Mouse (Mus musculus): ENCODE measurements at regions not wholly inside any gene's neighbourhood (a gene's known extent, or its start where the extent isn't known, plus 50 kb on each side); places are given as distances from the start of the nearest gene placed in this dataset.

GRCm38 (mm10) chr1:158181296-158181695 is 174.8 kb downstream of the Brinp2 start:
- H3K27ac ChIP-seq (replicated peaks): no peak overlapping the region
- no peaks in the 10 kb centered on the region for H3K4me1 ChIP-seq (replicated peaks; ENCODE audit: control insufficient read depth, insufficient read depth)
- H3K9me3 ChIP-seq (ENCODE audit: control insufficient read depth, low read length): no peaks in the 10 kb centered on the region
- 74% methylated on average over 1 of the region's 1 CpGs for WGBS
- no peak overlapping the region for H3K9ac ChIP-seq (ENCODE audit: low read length)
- DNase-seq (ENCODE audit: low spot score) (no peak), ATAC-seq (ENCODE audit: low FRiP score, low TSS enrichment) (no peak)
- H3K27me3 ChIP-seq (ENCODE audit: control insufficient read depth, insufficient read depth, low read length): no peaks in the 10 kb centered on the region
- TF ChIP-seq CTCF (IDR thresholded peaks at IDR 0.05; ENCODE audit: low read depth): no peak
- no peak for TF ChIP-seq EP300 (optimal IDR thresholded peaks at IDR 0.05)
- no peak overlapping the region for H3K4me2 ChIP-seq (replicated peaks; ENCODE audit: low read depth)
- no peaks in the 10 kb centered on the region for H3K36me3 ChIP-seq (ENCODE audit: control insufficient read depth, insufficient read depth, low read length)
- H3K4me3 ChIP-seq (ENCODE audit: low read depth, low read length): no peak overlapping the region

GRCm38 (mm10) chr1:158187651-158188050 is 168.5 kb downstream of the Brinp2 start:
- Histone ChIP-seq H3K9me3 (ENCODE audit: control insufficient read depth, low read length) (no peaks in the 10 kb centered on the region), H3K4me3 (ENCODE audit: low read depth, low read length) (no peak overlapping the region), H3K4me2 (replicated peaks; ENCODE audit: low read depth) (no peak overlapping the region), H3K36me3 (ENCODE audit: control insufficient read depth, insufficient read depth, low read length) (no peaks in the 10 kb centered on the region), H3K27ac (replicated peaks) (no peak overlapping the region), H3K9ac (ENCODE audit: low read length) (no peak overlapping the region), H3K4me1 (replicated peaks; ENCODE audit: control insufficient read depth, insufficient read depth) (no peaks in the 10 kb centered on the region), H3K27me3 (ENCODE audit: control insufficient read depth, insufficient read depth, low read length) (no peaks in the 10 kb centered on the region)
- TF ChIP-seq EP300 (optimal IDR thresholded peaks at IDR 0.05) (no peak), CTCF (IDR thresholded peaks at IDR 0.05; ENCODE audit: low read depth) (no peak)
- DNase-seq (ENCODE audit: low spot score) (no peak), ATAC-seq (ENCODE audit: low FRiP score, low TSS enrichment) (no peak)
- WGBS: 69% methylated on average over 8 of the region's 8 CpGs

GRCm38 (mm10) chr1:158192841-158193551 is 163.1 kb downstream of the Brinp2 start:
- no peak for ATAC-seq (ENCODE audit: low FRiP score, low TSS enrichment)
- no peaks in the 10 kb centered on the region for H3K9me3 ChIP-seq (ENCODE audit: control insufficient read depth, low read length)
- DNase-seq (ENCODE audit: low spot score): no peak
- no peaks in the 10 kb centered on the region for H3K4me1 ChIP-seq (replicated peaks; ENCODE audit: control insufficient read depth, insufficient read depth)
- H3K36me3 ChIP-seq (ENCODE audit: control insufficient read depth, insufficient read depth, low read length): no peaks in the 10 kb centered on the region
- no peak for TF ChIP-seq EP300 (optimal IDR thresholded peaks at IDR 0.05)
- TF ChIP-seq CTCF (IDR thresholded peaks at IDR 0.05; ENCODE audit: low read depth): no peak
- H3K27ac ChIP-seq (replicated peaks): no peak overlapping the region
- no peak overlapping the region for H3K4me2 ChIP-seq (replicated peaks; ENCODE audit: low read depth)
- no peak overlapping the region for H3K4me3 ChIP-seq (ENCODE audit: low read depth, low read length)
- 51% methylated on average over 12 of the region's 12 CpGs for WGBS
- no peaks in the 10 kb centered on the region for H3K27me3 ChIP-seq (ENCODE audit: control insufficient read depth, insufficient read depth, low read length)
- no peak overlapping the region for H3K9ac ChIP-seq (ENCODE audit: low read length)

- Histone ChIP-seq H3K9ac (ENCODE audit: low read length) (no peak overlapping the region), H3K27ac (replicated peaks) (no peak overlapping the region), H3K36me3 (ENCODE audit: control insufficient read depth, insufficient read depth, low read length) (no peaks in the 10 kb centered on the region), H3K9me3 (ENCODE audit: control insufficient read depth, low read length) (no peaks in the 10 kb centered on the region), H3K4me2 (replicated peaks; ENCODE audit: low read depth) (no peak overlapping the region), H3K4me1 (replicated peaks; ENCODE audit: control insufficient read depth, insufficient read depth) (no peaks in the 10 kb centered on the region), H3K27me3 (ENCODE audit: control insufficient read depth, insufficient read depth, low read length) (no peaks in the 10 kb centered on the region), H3K4me3 (ENCODE audit: low read depth, low read length) (no peak overlapping the region)
- WGBS: 80% methylated on average over 12 of the region's 12 CpGs
- DNase-seq (ENCODE audit: low spot score): no peak
- TF ChIP-seq CTCF (IDR thresholded peaks at IDR 0.05; ENCODE audit: low read depth): no peak
- no peak for TF ChIP-seq EP300 (optimal IDR thresholded peaks at IDR 0.05)
- no peak for ATAC-seq (ENCODE audit: low FRiP score, low TSS enrichment)
These were observed 162.1 kb downstream of the Brinp2 start for GRCm38 (mm10) chr1:158193968-158194565.
